Mouse (Mus musculus) yolk sac, embryonic 10.5 days (tissue): ENCODE results near the gene Rps6ka5.
A peak's percentile ranks its signal among the peaks of the same experiment; 100 is the strongest.

Source experiments
- DNase-seq: peaks from one replicate; pipeline ENCODE4 v3.0.0-alpha.2; 2017; ENCODE audit warnings: low spot score

Rps6ka5 gene

DNA sequence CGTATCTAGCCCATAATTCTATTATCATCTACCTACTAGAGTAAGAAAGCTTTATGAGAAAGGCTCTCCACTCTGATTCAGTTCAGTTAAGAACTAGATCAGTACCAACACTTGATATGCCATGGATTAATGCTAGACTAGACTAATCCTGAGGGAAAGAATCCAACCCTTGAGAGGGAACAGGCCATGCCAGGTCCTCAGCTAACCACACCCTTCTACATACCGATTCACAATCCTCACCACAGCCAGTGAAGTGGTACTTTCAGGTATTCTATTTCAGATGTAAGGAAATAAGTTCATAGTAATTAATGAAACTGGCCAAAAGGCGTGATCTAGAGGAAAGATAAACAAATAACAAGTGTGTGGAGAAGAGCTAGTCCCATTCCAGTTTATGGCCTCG lies 70.8 kb downstream of the Rps6ka5 start:
- DNase-seq, result no peak

DNA sequence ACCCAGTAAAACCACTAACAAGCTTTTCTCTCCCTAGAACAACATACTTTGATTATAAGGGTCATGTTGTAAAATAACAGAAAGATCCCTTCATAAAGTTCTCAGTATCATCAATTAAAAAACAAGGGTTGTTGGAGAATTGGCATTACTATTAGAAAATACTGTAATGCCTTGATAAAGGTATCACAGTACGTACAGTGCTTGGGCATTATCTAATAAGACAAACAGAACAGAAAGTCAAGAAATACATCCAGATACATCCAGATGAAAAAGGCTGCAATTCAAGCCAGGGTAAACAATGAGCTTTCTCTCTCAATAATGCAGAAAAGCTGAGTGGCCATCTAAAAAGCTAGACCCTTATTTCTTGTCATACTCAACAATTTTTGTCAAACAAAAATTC lies 84.8 kb downstream of the Rps6ka5 start:
- DNase-seq, result no peak

DNA sequence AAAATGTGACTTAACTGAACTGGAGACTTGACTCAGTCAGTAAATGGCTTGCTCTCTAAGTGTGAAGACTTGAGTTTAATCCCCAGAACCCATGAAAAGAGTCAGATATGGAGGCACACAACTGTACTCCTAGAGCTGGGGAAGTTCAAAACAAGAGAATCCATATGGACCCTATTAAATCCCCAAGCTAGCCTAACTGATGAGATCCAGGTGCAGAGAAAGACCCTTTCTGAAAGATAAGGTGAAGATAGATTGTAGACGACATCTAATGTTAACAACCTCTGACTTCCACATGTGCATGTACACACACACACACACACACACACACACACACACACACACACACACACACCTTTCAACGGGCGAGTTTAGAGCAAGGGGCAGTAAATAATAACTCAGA lies 86.1 kb downstream of the Rps6ka5 start:
- no peak for DNase-seq

DNA sequence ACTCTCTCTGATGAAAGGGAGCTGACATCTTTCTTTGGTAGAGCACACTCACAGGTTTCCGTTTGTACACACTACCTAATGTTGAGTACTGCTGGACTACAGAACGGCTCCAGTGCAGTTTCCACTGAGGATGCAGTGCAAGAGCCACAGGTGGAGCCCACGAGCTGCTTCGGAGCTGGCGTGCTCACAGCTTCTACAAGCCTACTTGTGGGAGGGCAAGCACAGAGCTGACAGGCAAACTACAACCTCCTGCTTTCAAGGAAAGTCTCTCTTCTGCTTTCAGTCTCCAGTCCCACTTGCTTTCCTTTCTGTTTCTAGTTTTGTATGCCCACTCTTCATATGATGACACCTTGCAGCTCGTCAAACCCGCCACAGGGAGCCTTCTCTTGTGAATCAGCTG lies 87.1 kb downstream of the Rps6ka5 start:
- peak; percentile 19 for DNase-seq

DNA sequence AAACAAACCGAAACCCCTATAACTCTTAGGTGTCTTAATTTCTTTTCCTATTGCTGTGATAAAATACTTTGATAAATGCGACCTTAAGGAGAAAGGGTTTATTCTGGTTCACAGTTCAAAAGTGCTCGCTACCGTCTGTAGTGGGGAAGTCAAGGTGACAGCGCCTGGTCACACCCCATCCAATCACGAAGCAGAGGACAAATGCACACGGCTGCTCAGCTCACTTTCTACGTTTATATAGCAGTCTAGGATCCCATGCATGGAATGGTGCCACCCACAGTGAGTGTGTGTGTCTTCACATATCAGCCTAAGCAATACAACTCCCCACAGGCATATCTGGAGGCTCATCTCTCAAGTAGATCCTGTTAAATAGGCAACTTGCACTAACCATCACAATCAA lies 88.9 kb downstream of the Rps6ka5 start:
- no peak for DNase-seq

DNA sequence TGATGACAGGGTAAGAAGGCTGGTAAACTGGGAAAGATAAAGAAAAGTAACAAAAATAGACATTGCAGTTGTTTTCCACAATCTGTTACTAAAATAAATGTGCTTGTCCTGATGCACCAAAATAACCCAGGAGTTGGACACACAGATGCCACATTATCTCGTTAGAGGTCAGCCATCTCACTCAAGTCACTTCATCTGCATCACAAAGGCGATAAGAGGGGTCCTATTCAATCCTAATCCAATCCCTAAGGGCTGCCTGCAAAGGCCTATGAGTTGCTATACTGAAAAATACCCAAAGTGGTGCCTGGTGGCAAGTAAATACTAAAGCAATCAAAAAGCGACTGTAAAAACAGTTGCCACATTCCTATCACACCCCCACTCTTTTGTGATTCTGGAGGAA lies 90.0 kb downstream of the Rps6ka5 start:
- DNase-seq, result no peak

DNA sequence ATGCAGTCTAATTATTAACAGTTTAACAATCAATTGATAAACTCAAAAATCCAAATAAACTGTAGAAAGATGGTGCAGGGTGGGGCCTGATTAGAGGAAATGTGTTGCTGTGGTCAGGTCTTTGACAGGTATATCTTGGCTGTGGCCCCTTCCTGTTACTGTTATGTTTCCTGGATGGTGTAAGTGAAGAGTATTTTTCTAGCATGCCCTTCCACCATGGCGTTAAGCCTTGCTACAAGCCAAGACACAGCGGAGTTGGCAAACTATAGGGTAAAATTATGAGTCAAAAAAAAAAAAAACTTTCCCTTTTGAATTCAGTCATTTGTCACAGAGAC lies 90.5 kb downstream of the Rps6ka5 start:
- no peak for DNase-seq

DNA sequence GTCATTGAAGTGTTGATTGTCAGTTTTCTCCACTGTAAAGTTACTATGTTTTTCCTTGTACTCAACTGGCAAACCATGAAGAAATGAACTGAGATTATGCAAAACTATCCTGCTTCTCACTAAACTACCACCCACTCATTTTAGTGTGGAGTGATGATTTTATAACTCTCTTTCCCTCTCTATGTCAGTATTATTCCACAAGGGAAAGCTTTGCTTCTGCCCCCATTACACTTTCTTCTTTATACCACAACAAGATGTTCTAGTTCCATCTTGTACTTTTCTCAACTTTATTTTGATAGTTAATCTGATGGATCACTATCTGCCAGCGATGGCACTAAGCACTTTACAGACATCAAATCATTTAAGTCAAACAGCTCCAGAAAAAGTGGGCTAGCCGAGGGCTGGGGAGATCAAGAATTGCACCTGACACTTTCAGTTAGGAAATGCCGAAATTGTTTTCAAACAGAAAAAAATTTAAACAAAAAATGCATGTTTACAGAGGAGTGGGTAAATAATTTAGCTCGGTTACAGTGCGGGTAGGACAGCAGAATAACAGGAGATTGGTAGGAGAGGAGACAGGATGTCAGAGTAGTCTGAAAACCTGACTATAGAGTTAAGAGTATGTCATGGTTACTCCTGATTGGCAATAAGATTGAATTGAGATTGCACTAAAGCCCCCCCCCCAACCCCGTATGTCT lies 91.0 kb downstream of the Rps6ka5 start:
- no peak for DNase-seq

DNA sequence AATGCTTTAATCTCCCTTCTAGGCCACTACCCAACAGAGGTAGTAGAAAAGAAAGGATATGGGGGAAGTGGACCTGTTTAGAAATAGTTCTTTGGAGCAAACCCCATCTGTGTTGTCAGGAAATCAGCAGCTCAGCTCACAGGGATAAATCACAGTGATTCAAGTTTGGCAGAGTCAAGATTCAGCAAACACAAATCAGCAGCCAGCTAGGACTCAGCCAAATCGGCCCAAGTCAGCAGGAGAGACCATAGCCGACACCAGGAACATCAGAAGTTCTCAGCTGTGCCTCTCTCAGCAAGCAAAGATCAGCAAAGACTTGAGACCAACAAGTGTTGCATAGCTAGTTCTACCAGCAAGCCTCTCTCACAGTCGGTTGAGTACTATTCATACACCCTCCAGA lies 93.6 kb downstream of the Rps6ka5 start:
- no peak for DNase-seq

DNA sequence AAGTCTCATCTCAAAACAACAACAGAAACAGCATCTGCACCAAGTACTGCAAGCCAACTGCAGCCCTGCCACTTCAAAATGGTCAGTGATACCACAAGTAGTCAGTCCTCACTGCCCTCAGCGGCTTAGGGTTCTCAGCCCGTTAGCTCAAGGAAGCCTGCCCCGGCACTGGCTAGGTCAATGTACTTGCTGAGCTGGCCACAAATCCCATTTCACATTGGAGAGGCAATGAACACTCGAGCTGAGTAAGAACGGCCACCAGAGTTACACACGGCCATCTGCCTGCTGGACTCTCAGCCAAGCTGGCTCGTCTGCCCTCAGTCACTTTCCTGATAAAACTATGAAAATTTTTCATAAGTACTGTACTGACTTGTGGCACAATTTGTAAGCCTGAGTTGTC lies 95.5 kb downstream of the Rps6ka5 start:
- no peak for DNase-seq

DNA sequence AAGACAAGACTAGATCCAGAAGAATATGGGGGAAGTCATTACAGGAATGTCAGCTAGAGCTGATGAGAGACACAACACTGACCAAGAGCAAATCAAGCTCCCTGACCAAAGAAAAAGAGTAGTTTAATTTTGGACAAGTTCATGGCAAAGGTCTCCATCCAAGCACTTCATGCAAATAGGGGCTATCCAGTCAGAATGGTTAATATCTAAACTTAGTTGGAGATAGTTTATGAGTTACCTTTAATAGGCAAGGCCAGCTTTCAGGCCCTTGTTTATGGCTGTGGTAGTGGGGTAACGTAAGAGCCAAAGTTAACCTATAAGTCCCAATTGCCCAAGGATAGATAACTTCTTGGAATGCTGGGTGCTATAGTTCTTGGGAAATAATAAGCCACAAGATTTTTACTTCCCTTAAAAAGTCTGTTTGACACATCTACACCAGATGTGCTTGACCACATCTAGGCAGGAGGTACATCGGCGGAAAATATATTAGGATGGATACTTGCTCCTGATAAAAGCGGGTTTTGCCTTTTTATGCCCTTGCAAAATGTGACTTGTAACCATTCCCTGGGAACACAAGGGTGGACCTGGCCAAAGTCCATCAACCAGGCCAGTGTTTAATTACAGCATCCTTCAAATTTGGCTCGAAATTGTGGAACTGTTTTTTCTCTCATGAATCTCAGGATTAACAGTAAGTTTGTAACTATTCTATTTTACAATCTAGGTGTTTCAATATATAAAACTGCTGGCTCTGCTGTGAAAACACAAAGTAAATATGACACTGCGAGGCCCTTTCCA lies 97.5 kb downstream of the Rps6ka5 start:
- no peak for DNase-seq

DNA sequence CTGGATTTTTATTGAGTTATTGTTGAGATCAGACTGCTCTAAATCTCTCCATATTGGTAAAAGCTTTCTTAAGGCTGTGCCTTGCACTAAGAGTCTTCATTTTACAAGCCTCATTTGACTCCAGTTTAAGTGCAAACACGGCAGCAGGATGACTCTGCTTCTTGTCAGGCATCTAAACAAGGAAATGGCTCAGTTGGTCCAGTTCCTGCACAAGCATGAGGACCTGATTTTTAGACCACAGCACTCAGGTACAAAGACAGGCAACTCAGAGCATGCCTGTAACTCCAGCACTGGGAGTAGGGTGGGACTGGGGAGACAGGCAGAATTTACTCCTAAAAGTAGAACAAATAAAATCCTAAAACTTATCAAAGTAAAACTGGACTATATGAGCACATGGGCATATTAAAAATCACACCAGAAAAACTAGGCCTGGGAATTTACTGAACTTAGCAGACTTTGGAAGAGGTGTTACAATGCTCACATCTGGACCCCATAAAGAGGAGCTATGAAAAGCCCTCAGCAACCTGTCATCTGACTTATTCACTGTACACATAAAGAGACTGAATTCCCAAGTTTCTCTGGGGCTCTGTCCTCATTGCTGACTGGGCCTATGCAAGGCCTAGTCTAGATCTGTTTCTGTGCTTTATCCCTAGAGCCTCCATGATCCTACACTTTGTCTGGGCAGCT lies 99.6 kb downstream of the Rps6ka5 start:
- no peak for DNase-seq

DNA sequence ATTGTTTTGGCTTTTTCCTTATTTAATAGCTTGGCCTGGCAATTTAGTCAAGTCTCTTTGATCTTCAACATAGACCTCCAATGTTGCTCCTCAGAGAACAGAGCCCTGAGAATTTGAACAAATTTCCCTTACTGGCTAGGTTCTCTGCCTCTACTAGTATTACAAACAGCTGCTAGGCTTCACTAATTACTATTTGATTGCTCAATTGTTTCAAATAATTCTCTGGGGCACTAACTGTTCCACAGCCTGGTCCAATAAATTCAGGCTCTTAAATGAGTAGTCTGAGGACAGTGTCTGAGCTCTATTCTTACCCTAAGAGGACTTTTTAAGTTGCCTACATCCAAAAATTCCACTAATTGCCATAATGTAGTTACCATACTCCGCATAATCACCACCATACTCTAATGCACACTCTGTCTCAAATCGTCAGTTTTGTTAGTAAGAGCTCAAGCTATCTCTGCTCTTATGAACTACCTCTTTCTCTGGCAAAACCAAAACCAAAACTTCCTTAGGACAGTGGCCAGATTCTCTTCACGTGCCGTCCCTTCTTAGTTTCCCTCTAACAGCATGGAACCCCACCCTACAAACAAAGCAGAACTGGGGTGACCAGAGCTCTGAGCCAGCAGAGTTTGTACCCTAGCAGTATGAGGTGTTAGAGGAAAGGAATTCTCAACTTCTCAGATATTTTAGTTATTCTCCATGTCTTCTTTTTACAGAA lies 100.4 kb downstream of the Rps6ka5 start:
- no peak for DNase-seq

DNA sequence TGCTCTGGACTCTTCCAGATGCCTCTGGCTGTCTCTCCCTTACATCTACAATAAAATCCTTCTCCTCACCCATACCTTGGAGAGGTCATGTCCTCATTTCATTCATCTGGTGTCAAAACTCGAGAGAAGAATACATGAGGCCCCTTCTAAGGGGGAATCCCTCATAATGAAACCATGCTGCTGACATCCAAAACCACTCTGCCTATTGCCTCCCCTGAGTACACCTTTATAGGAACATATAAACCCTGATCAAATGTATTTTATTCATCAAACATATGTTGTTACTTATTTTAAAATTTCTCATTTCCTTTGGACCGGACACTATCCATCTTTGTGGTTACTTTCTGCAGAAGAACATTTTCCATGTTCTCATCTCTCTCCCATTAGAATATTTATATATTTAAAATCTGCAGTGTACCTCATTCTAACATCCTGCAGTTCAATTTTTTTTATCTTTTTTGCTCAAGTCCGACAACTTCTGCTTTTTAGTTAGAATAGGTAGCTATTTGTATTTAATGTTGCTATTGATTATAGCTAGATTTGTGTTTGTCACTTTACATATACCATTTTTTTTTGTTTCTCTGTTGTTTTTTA lies 101.8 kb downstream of the Rps6ka5 start:
- no peak for DNase-seq

DNA sequence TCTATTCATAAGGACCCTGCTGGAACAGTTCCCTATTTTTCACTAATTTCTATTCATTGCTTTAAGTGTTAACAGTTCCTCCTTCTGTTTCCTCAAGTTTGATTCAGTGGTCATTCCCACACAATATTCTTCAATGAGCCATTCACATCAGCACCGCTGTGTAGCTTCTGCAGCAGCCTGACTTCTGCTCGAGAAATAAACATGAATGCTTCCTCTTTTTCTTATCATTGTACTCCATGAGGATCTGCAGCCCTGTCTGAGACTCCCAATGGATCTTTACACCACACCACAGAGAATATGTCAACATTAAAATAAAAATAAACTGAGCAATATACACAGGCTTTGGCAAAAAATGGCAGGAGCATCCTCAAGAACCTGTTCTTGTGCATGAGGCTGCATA lies 111.5 kb downstream of the Rps6ka5 start:
- DNase-seq, result no peak

DNA sequence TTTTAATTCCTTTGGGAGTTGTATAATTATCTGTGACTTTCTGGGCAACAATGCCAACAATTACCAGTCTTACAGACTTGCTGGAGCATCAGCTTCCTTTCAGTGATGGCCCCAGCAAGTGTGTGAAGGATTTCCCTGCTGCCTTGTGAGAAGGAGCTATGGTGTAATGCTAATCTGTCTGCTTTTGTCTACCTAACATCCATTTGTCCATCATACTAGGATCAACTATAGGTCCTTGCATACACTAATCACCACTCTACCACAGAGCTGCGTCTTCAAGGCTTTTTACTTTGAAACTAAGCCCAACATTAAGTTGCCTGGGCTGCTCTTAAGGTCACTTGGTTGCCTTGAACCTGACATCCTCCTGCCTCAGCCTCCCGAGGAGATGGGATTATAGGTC lies 112.9 kb downstream of the Rps6ka5 start:
- no peak for DNase-seq

DNA sequence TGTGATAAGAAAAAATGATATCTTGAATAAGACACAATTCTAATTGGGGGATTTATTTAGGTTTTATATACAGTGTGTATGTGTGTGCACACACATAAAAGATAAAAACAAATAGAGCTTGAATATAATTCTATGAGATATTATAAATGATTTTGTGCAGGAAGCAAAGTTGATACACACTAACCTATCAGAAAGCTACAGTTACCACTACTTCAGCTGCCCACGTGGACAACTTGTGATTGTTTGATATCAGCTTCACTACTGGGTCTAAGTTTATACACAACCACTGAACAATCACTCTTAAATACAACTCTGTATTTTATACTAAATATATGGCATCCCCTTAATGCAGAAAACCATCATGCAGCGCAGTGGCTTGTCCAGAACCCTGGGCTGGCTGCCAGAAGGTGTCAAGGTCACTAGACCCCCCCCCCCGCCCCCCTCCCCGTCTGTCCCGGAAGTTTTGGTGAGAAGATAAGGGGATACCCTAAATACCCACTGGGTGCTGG lies 113.5 kb downstream of the Rps6ka5 start:
- no peak for DNase-seq

DNA sequence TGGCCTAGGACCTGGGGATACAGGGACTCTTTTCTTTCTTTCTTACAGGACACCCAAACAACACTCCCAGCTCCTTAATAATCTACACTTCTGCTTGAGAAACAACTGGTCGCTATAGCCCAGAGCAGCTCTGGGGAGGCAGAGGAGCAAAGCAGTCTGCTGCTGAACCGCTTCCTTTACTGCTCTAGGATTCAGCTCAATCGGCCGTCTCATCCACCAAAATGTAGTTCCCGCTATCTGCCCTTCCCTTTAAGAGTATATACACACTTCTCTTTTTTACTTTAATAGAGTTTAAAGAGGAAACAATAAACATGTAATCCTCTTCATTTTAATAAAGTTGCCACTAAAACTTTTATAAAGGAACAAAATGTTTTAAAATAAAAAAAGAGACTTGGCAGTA lies 117.0 kb downstream of the Rps6ka5 start:
- no peak for DNase-seq

DNA sequence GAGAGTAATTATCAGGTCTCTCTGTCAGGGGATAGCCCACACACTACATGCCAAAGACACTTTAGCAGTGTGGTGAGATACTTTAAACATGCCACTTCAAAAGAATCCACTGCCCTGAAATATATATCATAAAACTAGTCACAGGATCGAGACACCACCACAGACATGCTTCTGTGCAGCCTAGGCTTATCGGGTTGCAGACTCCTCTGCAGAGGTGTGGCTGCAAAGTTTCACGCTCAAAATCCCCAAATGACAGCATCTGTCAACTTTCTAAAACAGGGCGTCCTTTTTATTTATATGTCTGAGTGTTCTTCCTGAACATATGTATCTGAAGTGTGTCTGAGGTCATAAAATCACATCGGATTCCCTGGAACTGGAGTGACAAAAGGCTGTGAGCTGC lies 117.7 kb downstream of the Rps6ka5 start:
- no peak for DNase-seq

DNA sequence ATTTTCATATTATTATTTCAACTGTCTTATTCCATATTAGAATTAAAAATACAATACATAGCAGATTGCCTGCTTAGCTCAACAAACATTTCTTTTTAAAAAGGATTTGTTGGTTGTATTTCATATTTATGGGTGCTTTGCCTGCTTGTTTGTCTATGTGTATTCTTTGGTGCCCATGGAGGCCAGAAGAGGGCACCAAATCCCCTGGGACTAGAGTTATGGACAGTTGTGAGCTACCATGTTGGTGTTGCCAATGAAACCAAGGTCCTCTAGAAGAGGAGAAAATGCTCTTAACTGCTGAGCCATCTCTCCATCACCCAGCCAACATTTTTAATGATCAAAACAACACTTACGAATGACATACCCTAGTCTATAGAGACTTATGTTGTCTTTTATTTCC lies 120.0 kb downstream of the Rps6ka5 start:
- DNase-seq, result no peak

DNA sequence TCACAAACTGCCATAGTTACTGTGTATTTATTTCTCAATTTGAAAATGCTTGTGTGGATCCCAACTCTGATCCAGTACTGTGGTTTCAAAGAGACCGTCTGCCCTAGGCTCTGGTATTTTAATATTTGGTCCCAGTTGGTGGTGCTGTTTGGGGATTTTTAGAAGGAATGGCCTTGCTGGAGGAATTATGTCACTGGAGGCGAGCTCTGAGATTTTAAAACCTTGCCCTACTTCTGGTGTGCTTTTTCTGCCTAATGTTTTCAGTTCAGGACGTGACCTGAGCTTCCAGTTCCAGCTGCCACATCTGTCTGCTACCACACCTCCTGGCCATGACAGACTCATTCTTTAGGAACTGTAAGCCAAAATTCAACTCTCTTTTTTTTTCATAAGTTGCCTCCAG lies 121.2 kb downstream of the Rps6ka5 start:
- no peak for DNase-seq

DNA sequence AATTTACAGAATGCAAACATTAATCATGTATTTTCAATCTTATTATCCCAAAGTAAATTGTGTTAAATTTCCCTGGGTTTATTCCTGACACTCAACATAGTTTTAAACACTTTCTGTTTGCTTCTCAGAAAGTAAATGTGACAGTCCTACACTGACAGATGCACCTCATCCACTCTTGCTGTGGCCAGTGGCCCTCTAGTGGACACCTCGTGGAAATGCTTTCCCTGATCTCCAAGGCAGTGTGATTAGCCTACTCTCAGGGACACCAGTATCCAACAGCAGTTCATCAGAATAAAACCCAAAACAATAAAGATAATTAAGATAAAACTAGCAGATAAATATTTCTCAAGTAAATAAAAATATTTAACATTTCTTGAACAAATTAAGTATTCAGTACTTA lies 122.2 kb downstream of the Rps6ka5 start:
- DNase-seq, result no peak
